Mouse (Mus musculus): ENCODE results near the gene Ptprf.

Ptprf gene

DNA sequence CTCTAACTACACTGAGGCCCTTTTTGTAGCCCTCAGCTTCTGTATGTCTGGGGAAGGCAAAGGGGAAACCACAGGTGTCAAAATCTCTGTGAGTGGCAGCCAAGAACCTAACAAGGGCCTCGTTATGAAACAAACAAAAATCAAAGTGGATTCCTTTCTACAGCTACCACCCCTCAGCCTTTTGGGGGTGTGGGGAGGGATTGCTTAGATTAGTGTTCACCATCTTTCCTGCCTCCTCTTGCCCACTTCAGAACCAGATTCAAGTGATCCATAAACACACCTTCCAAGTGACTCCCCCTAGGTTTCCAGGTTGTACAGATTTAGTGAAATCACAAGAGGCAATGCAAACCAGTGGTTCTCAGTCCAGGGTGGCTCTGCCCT is 9.0 kb downstream of the Ptprf start:
- DNase-seq = no peak

DNA sequence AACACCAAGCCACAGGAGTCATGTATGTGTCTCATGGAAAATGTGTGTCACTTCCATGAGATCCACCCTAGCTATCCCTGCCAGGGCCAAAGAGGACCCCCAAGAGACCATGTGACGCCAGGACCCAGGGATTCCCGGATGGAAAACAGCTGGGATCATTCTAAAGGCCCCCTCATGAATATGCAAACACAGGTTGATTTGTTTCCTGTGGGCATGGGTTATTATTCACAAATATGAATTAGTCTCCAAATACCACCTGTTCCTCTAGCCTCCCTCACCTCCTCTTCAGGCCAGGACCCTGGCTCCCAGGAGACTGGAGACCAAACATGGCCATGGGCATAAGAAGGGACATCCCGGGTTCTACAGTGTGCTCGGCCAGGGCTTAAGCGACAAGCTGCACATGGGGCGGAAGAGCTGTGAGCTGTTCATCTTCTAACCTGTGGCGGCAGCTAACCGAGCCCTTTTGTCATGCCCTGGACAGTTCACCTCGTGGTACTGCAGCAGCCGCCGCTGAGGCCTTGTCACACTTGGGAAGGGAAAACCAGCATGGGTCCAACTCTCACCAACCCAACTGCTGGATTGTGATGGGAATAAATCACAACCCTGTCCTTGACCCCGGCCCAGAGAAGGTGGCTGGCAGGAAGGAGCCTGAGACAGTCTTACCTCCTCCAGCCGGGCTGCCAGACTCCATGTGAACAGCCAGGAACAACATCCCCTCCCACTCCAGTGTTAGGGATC is 9.6 kb downstream of the Ptprf start:
- no peak for DNase-seq

DNA sequence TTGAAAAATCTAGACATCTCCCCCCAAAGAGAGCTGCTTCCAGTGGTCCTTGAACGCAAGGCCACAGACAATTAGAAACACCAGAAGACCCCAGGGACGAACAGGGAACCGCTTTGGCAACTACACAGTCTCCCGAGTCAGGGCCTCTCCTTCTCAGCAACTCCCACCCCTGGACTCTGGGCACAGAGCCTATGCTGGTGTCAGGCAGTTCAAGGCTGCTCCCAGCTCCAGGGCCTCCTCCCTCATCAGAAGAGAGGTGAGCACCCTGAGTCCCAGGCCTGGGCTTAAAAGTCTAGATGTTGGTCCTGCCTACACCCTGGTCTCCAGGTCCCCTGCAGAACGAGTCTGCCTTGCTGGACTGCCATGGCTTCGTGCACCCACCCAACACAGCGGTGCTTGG is 10.7 kb downstream of the Ptprf start:
- DNase-seq = no peak

DNA sequence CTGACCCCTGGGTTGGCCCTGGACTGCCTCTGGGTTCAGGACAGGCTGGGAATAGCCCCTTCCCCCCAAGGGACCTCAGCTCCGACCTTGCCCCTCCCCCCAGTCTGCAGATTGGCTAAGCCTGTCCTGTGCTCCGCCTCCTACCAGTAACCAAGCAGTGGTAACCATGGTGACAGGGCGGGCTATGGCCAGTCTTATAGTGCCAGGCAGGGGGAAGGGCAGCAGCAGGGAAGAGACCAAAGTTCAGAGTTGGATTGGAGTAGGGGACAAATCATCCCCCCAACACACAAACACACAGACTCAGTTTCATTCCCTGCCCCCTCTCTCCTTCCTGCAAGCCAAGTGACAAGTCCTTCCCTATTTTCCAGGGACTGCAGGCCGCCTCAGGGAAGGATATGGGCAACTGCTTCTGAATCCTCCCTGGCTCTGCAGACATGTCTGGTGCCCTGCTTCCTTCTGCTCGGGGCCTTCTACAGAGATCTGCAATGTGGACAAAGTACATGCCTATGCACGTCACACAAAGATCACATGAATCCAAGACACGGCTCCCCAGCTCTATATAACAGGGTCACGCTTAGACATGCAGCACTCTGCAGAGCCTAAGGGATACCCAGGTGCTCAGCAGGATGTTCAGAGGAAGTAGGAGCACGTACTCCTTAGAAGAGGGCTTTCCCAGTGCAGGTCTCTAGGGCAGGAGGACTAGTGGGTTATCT is 14.5 kb downstream of the Ptprf start:
- no peak for DNase-seq

DNA sequence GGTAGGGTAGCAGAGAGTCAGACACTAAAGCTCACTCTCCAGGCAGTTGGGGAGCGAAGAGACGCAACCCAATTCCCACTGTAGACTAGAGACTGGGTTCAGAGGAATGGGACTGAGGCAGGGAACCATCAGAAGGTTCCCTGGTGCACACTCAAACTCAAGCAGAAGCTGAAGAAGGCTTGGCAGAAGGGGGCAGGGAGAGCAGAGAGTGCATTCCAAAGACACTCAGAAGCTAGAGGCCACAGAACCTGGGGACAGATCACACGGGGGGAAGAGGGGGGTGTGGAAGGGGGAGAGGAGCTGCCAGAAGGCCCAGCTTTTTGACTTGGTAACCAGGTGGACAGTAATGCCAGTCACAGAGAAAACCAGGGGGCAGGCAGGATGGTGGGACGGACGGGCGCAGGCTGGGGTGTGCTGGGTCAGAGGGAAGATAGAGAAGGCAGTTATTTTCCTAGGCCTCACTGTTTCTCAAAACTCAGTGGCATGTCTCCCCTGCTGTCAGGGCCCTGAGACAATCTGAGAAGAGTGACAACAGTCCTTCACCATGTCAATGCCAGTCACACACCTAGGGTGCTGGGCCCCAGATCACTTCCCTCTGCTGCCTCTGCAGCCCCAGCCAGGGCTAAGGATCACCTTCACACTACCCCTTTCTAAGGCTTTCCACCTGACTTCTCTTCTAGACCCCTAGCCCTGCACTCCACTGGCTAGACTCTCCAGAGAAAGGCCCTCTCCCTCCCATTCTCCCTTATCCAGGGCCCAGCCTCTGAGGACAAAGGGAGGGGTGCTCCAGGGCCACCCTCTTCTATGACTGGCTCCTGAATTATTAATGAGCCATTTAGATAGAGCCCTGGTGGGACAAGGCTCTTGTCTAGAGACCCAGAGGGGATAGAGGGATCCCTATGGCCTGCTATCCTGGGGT is 15.3 kb downstream of the Ptprf start:
- no peak for DNase-seq

DNA sequence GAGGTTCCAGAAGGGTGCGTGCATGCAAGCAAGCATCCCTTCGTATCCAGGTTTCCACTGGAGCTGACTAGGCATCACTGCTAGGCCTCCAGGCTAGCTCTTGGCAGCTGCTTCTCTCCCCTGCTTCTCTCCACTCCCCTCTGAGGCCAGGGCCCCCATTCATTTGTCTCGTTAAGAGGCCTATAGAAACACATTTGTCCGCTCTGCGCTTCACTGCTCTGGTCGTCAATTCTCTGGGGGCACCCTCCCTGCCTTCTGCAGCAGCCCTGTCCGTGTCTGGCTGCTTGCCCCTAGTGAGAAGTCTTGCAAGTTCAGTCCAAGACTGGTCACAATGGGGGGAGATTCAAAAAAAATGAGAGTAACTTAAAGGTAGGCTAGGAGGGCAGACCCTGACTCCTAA is 16.7 kb downstream of the Ptprf start:
- no peak for DNase-seq

DNA sequence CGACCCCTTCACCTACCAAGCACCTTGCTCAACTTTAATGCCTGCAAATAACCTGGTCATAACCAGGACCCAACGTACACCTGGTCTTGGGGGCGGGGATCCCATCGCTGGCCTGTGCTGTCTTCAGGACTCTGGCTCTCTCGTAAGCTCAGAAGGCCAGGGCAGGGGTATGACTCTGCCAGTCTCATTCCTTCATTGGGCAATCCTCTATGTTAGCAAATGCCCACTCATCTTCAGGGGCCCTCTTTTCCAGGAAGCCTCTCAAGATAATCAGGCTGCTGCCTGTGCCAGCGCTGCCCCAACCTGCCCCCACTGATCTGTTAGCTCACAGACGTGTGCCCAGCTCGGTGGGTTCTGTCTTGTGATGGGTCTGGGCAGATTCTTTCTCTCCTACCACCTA is 17.2 kb downstream of the Ptprf start:
- no peak for DNase-seq

DNA sequence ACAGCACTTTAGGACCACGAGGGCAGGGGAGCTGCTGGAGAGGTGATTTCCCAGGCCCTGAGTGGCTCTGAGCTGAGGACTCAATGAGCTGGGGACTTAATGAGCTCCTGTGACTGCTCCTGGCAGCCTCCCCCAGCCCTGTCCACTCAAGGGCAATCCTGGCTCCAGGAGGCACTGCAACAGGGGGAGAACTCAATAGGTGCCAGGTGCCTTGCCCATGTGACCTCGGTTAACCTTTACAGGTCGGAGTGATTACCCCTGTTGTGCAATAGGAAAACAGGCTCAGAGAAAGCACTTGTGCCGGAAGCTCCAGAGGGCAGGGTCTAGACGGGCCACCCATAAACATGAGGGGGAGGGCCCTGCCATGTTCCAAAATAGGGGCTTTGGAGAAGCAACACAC is 17.7 kb downstream of the Ptprf start:
- DNase-seq = no peak

DNA sequence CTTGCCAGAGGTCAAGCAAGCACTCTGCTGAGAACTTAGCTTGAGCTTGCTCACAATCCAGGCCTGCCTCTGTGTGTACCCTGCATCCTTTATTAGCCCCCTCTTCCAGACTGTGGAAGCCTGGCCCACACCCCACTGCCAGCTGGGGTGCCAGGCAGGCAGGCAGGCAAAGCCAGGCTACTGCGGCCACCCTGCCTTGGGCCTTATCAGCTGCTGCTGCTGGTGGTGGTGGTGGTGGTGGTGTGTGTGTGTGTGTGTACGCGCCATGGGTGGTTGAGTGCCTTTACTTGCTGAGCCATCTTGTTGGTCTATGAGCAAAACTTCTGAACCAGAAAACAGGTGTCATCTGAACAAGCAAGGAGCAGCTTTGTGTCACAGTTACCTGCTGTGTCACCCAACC is 18.3 kb downstream of the Ptprf start:
- DNase-seq = no peak

DNA sequence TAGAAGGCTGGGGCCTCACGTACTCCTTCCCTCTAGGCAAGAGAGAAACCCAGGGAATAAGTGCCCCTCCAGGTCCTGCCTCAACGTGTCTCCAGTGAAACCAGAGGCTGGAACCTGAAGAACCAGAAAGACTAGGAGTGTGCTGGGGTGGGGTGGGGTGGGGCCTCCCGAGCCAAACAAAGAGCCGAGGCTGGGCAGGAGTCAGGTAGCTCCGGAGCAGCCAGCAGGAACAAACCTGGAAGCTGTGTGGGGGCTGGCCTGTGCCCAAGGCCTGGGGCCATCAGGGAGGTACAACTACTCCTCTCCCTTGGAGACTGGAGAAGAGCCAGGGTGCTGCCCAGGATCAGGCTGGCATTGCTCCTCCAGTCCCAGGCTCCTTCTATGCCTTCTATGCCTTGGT is 18.9 kb downstream of the Ptprf start:
- DNase-seq = peak; percentile 42

DNA sequence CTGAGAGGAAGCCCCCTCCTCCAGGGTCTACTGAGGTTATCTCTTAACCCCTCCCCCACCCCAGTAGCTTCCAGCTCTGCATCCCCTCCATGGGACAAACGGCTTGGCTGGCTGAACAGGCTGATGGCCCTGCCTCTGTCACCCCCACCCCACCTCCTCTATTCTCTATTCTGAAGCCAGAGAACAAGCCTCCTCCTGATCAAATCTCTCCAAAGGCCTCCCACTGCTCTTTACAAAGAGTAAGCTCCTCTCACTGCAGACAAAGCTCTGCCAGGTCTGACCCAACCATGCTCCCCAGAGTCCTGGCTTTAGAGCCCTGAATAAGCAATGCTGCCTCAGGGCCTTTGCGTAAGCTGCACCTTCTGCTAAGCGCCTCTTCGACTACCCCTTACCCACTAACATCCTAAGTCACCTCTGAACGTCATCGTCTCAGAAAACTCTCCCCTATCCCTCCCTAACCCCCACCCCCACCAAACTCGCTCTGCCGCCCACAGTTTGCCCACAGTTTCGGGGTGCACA is 19.6 kb downstream of the Ptprf start:
- DNase-seq = no peak

DNA sequence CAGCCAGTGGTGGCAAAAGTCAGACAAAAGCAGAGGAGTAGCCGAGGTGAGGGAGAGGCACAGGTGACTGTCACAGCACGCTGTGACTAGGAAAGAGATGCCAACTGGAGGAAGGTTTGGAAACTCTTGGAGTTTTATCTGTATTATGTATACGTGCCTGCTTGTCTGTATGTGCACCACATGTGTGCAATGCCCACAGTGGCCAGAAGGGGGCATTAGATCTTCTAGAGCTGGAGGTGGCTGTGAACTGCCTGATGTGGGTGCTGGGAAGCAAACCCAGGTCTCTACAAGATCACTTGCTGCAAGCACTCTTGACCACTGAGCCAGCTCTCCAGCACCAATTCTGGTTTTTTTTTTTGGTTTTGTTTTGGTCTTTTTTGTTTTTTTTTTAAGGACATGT is 20.5 kb downstream of the Ptprf start:
- DNase-seq = no peak

DNA sequence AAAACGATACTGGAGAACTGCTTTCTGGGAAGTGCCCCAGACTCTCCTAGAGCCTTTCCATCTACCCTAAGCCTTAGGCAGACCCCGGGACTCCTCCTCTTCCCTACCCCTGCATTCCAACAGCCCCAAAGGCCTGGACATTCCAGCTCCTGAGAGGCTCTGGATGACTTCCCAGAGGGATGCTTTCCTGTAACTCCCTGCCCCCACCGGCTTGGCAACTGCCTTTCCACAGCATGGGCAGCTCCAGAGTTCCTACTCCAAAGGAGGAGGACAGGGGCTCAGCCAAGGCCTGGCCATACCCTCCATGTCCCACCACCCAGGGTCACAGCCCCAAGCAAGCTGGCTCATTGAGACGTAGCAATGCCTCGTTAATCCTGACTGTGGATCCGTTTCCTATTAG is 21.2 kb downstream of the Ptprf start:
- no peak for DNase-seq

DNA sequence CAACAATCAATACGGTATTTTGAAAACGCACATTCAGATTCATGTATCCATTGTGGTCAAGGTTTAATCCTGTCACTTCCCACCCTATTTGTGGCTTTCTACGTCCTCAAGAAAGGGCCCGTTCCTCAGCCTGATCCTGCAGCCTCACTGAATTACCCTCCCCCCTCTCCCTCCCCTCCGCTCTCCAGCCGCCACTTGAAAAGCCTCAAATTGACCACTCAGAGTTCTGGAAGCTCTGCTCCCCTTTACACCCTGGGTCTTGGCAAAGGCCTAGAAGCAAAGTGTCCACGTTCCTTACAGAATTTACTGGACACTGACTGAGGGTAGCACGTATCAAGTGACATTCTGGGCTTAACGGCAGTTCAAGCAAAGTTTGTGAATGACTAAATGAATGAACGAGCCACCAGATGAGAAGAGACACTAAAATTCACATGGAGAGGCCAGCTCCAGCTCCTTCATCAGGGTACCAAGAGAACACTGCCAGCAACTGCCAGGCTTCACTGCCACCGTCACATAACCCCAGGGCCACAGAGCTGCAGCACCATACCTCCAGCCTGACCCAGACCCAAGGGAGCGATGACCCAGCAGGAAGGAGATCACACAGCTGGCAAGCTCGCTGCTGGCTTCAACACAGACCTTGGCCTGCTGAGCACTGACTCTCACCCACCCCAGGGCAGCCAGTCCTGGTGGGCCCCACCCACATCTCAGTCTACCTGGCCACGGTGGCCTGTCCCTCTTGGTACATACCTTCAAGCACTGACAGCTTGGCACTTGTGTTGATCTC is 22.6 kb downstream of the Ptprf start:
- no peak for DNase-seq

DNA sequence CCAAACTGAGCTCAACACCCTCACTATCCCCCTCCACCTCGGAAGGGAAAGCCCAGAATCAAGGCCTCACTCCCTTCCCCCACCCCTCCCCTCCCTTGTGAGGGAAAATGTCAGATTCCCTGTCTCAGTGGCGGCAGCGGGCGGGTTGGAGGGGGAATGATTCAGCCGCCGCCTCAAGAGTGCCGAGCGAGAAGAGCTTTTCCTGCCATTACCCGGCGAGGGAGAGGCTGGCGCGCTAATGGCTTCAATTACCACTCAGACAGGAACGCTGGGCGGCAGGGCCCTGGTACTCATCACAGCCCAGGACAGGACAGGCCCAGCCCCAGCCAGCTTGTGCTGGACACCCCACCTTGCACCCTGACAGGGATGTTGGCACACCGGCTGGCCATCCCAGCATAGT is 25.6 kb downstream of the Ptprf start:
- no peak for DNase-seq

DNA sequence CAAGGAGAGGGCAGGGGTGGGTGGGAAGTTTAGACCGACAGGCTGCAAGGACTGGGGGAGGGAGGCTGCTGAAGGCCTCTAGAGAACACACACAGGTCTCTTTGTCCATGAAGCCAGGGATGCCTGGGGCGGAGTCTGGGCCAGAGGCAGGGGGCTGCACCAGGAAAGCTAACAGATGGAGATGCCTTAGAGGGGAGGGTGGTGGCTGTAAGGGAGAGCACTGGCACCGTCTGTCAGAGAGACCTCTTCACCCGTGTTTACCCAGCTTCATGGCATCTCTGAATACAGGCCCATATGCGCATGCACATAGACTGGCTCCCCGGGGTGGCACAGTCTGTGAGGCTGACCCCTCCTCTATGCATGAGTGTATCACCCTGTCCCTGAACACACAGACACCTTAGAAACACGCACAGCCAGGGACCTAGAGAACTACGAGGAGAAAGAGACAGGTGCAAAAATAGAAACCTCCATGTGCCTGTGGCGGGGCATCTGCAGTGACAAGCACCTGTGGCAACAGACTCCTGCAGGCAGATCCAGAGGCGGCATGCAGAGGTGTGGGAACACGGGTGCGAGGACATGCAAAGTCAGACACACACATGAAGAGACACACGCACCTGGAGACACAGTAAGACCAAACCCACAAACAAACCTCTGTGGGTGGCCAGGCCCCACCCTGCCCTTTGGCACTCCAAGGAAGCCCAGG is 29.3 kb downstream of the Ptprf start:
- DNase-seq = no peak

DNA sequence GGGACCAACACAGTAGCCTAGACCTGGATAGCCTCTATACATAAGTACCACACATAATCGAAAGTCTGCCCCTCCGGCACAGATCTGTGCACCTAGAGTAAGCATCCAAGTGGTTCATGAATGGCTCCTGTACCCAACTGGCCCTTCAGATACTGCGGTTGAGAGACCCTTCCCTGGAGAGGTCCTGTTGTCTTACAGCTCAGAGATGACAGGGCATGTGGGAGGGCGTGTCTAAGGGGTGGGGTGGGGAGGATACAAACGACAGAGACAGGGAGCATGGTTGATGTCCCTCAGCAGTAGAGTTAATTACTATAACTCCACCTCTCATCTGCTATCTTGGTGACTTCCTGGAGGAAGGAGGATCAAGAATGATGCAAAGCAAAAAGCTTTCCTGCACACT is 29.9 kb downstream of the Ptprf start:
- no peak for DNase-seq

DNA sequence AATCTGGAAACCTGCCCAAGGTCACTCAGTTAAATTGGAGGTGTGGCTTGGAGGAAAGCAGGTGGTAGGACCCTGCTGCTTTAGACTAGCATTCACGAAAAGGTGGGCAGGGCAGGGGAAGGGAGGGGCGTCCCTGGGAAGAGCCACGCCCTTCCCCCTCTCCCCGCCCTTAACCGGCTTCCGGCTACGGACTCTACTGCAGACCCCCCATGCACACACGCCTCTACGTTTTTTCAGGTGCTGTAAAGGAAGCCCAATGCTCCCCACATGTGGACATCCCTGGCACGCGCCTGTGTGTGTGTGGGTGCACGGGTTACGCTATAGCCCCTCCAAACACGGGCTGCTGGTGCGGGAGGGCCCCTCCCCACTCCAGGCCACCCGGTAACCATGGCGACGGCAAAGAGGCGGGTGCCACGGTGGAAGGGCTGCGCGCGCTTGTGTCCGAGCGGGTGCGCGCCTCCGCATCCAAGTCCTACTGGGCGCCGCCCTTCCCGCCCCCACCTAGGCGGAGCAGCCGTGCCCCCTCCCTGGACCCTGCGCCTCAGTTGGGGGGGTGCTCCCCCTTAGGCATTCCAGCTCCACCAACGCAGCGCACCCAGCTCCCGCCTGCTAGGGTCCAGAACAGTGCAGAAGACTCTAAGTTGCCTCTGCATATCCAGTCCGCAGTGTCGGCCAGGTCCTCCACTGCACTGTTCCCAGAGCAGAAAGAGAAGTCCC is 30.5 kb downstream of the Ptprf start:
- DNase-seq = peak; percentile 39

DNA sequence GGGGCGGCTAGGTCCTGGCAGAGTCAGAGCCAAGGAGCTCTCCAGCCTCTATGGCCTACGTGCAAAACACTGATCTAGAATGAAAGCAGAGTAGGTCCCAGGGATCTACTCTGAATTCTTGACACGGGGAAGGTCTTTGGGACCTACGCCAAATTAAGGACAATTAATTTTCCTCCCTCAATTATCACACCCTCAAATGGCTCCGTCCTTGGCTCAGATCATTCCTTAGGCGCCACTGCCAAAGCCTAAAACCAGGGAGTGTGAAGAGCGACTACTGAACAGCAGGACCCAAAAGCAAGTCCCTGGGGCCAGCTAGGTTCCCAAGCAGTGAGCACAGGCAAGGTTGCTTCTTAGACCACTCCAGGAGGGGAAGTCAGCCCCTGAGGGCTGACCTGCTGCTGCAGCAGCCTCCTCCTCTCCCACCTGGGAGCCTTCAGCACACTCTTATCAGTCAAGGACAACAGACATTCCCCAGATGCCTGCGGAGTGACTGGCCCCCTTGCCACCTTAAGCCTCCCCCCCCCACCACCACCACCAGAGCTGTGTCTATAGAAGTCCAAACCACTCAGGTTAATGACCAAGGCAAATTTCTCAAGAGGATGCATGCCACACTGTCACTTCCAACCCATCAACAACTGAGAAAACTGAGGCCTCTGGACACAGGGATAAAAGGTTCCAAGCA is 31.3 kb downstream of the Ptprf start:
- DNase-seq = no peak

DNA sequence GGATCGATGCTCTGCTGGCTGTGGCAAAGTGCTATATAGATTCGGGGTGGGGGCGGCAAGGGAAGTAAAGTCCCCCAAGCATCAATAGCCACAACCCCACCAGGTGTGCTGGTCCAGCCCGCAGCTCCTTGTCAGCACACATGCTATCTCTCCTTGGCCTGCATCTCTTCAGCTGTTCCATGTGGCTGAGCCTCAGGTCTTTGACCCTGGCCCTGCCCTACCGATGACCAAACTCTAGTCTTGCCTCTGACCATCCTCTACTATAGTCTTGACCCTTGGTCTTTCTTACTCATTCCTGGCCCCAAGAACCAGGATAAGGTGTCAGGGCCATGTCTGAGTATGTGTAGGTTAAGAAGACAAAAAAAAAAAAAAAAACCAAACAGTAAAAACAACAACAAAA is 33.2 kb downstream of the Ptprf start:
- DNase-seq = no peak

DNA sequence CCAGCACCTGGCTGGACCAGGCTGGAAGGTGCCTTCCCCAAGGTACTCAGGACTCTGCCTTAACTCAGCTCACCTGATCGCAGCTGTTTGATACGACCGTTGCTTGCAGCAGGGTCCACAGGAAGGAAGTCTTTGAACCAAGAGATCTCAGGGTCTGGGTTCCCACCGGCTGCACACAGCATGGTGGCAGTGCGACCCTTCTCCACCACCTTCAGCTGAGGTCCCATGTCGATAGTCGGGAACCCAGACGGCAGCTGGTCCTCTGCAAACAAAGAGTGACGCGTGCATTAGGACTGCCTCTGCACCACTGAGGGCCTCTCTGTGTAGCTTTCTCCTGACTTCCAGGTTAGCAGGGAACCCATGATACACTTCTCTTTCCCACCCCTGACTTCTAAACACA is 33.8 kb downstream of the Ptprf start:
- DNase-seq = no peak
